ENCODE assay signal across 8 mouse cellular contexts in genomic region chr3:121263205-121263548, GRCm38 (mm10). TPM values are rescaled to one million over a fixed set of nuclear protein-coding genes. Genes with fewer than 3 reads are reported as not detected.
DNase-seq lines count a peak whose midpoint lies in the region; ATAC-seq and TF ChIP-seq lines count a peak whose summit lies in the region.

No protein-coding gene starts in this region.

- TF ChIP-seq CTCF in C2C12 (IDR thresholded peaks at IDR 0.05; ENCODE audit: control insufficient read depth, insufficient read depth, insufficient read length) = no peak

- peaks cover 13% of the 10 kb centered on the region for H3K27me3 ChIP-seq in C2C12 (ENCODE audit: control insufficient read depth, insufficient read depth, insufficient read length)
- peaks cover 68% of the 10 kb centered on the region for H3K27me3 ChIP-seq in embryonic facial prominence, embryonic 13.5 days
- H3K27me3 ChIP-seq in heart, embryonic 16.5 days (ENCODE audit: control insufficient read depth, insufficient read depth, low read length) = peaks cover 35% of the 10 kb centered on the region

- H3K9me3 ChIP-seq in embryonic facial prominence, embryonic 13.5 days = no peaks in the 10 kb centered on the region
- no peaks in the 10 kb centered on the region for H3K9me3 ChIP-seq in heart, embryonic 16.5 days (replicated peaks; ENCODE audit: control insufficient read depth, low read length)

- no peak overlapping the region for H3K27ac ChIP-seq in embryonic facial prominence, embryonic 13.5 days
- H3K27ac ChIP-seq in heart, embryonic 16.5 days (ENCODE audit: low read length) = no peak overlapping the region

- peak; percentile 51 for DNase-seq in R1 (ENCODE audit: low read depth, low spot score)
- peak; percentile 85 to 91 for DNase-seq in kidney, postnatal 25 days
- DNase-seq in lung, postnatal 14 days = peak; percentile 42
- DNase-seq in right cerebral cortex, postnatal 36 days (ENCODE audit: low spot score in 2 of 2) = peak; percentile 30 to 36
- DNase-seq in T-cell, adult 2 months (ENCODE audit: low spot score) = no peak

- no peaks in the 10 kb centered on the region for H3K36me3 ChIP-seq in C2C12 (ENCODE audit: control insufficient read depth, insufficient read depth)
- no peaks in the 10 kb centered on the region for H3K36me3 ChIP-seq in embryonic facial prominence, embryonic 13.5 days
- H3K36me3 ChIP-seq in heart, embryonic 16.5 days (ENCODE audit: control insufficient read depth, insufficient read depth) = no peaks in the 10 kb centered on the region

- WGBS in embryonic facial prominence, embryonic 13.5 days = 2% methylated on average over 20 of the region's 20 CpGs
- 1% methylated on average over 20 of the region's 20 CpGs for WGBS in heart, embryonic 16.5 days

- no peaks in the 10 kb centered on the region for H3K79me3 ChIP-seq in C2C12 (ENCODE audit: low read depth)

- H3K4me3 ChIP-seq in C2C12 (ENCODE audit: insufficient read depth, poor library complexity, severe bottlenecking) = no peak overlapping the region
- H3K4me3 ChIP-seq in embryonic facial prominence, embryonic 13.5 days = peak overlapping the region; percentile 65
- H3K4me3 ChIP-seq in heart, embryonic 16.5 days (ENCODE audit: low read length) = peak overlapping the region; percentile 65

- ATAC-seq in embryonic facial prominence, embryonic 13.5 days (ENCODE audit: insufficient number of reproducible peaks, insufficient read depth, low FRiP score, low TSS enrichment, low read depth) = peak; percentile 9; the same call in 1 of the 2 replicates
- peak; percentile 16; the same call in 1 of the 2 replicates for ATAC-seq in heart, embryonic 16.5 days (replicated peaks; ENCODE audit: extremely low read depth, insufficient read depth, low FRiP score)

- peak overlapping the region; percentile 98 for H3K4me2 ChIP-seq in embryonic facial prominence, embryonic 13.5 days
- peak overlapping the region; percentile 99 for H3K4me2 ChIP-seq in heart, embryonic 16.5 days (ENCODE audit: low read depth, low read length)

- H3K9ac ChIP-seq in embryonic facial prominence, embryonic 13.5 days = peak overlapping the region; percentile 75
- H3K9ac ChIP-seq in heart, embryonic 16.5 days (ENCODE audit: low read length) = peak overlapping the region; percentile 62

- H3K4me1 ChIP-seq in embryonic facial prominence, embryonic 13.5 days = peaks cover 10% of the 10 kb centered on the region; the same call in 1 of the 2 replicates
- peaks cover 5% of the 10 kb centered on the region; the same call in 1 of the 2 replicates for H3K4me1 ChIP-seq in heart, embryonic 16.5 days (ENCODE audit: control insufficient read depth, insufficient read depth, low read length)

- H3ac ChIP-seq in C2C12 (ENCODE audit: control insufficient read depth, insufficient read length, low read depth) = peak overlapping the region; percentile 3

- H3K79me2 ChIP-seq in C2C12 (ENCODE audit: control insufficient read depth, insufficient read depth) = no peaks in the 10 kb centered on the region

TF ChIP-seq in C2C12, 6 proteins besides CTCF, POLR2A, EP300 and RAD21:
- TF ChIP-seq MYOG (IDR thresholded peaks at IDR 0.05; ENCODE audit: control insufficient read depth, extremely low read depth, insufficient read length) = no peak
- TF ChIP-seq MAX (IDR thresholded peaks at IDR 0.05) = no peak
- TF ChIP-seq MYOD1 (IDR thresholded peaks at IDR 0.05; ENCODE audit: control insufficient read depth, insufficient read length, low read depth) = no peak
- no peak for TF ChIP-seq USF1 (IDR thresholded peaks at IDR 0.05; ENCODE audit: low read depth)
- TF ChIP-seq FOSL1 (IDR thresholded peaks at IDR 0.05; ENCODE audit: insufficient read depth, low read length, poor library complexity, severe bottlenecking) = no peak
- TF ChIP-seq CEBPB (IDR thresholded peaks at IDR 0.05; ENCODE audit: low read depth) = no peak

RNA-seq across cellular contexts. Expression of gene Tmem56, which starts 19.7 kb away (rescaled TPM):
- 0.09 TPM for polyA plus RNA-seq in C2C12 (2012; fragmentation: generic; extraction: Trizol)
- 0.74 and 0.99 TPM in 2 replicates for polyA plus RNA-seq in embryonic facial prominence, embryonic 13.5 days (2015; fragmentation: Nextera tagmentation; extraction: Ambion mirVana)
- polyA plus RNA-seq in heart, embryonic 16.5 days (2015; fragmentation: Nextera tagmentation; extraction: Ambion mirVana) = 0.45 and 0.66 TPM in 2 replicates

RNA-seq across cellular contexts. Expression of gene Alg14, which starts 28.4 kb away (rescaled TPM):
- polyA plus RNA-seq in C2C12 (2012; fragmentation: generic; extraction: Trizol) = 12.3 TPM
- 37.0 and 44.5 TPM in 2 replicates for polyA plus RNA-seq in embryonic facial prominence, embryonic 13.5 days (2015; fragmentation: Nextera tagmentation; extraction: Ambion mirVana)
- 37.9 and 39.8 TPM in 2 replicates for polyA plus RNA-seq in heart, embryonic 16.5 days (2015; fragmentation: Nextera tagmentation; extraction: Ambion mirVana)
